Mouse (Mus musculus) C2C12 (cell line): ENCODE data around the gene Adnp.

Experiments
- CEBPB ChIP-seq: IDR thresholded peaks from one replicate; pipeline ENCODE4 v1.6.1; 2011; ENCODE audit warnings: low read depth, mild to moderate bottlenecking, control low read depth, moderate library complexity
- CTCF ChIP-seq: IDR thresholded peaks from one replicate; pipeline ENCODE4 v1.5.1; 2011; ENCODE audit not compliant: control insufficient read depth, insufficient read depth, insufficient read length
- MYOG ChIP-seq: IDR thresholded peaks from one replicate; pipeline ENCODE4 v1.6.1; 2011; ENCODE audit not compliant: control insufficient read depth, insufficient read length; ENCODE audit errors: extremely low read depth

DNA sequence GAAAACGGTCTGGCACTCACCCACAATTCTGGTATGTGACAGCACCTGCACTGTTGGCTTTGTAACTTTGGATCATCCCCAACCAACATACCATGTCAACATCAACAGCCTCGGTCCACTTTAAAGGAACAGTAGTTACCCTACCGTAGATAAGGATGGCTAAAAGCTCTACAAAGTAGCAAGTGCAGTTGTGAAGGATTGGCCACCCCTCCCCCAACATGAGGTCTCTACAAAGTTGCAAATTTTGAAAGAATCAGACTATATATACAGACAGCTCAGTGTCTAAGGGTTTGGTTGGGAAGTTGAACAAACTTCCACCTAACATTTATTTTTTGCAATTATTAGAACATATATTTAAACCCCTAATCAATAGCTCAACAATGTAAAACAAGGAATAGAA, 971 bp upstream of the Adnp start:
- TF ChIP-seq CTCF (no peak), CEBPB (no peak), MYOG (no peak)
